Mouse (Mus musculus) heart, embryonic 15.5 days (tissue): ENCODE data around the gene Gm15085. TPM values are rescaled to one million over a fixed set of nuclear protein-coding genes. Genes with fewer than 3 reads are reported as not detected.
"Not testable (repeated sequence)": the region's sequence is repeated elsewhere in the genome, so short reads cannot be mapped to it uniquely, and the experiment has no call there.

Experiments used
- ATAC-seq: fragments of 200-750 bp; cut with Nextera tagmentation; replicated peaks from 2 replicates; pipeline ENCODE4 v1.8.0; 2017; ENCODE audit warnings: low read depth, moderate TSS enrichment; ENCODE audit not compliant: insufficient number of reproducible peaks, insufficient read depth, low FRiP score
- H3K27ac ChIP-seq: fragments of 300-500 bp; sonication (generic); 2 replicates; pipeline ENCODE4 v1.5.1; 2015; ENCODE audit warnings: mild to moderate bottlenecking, inconsistent platforms
- H3K27me3 ChIP-seq: fragments of 300-500 bp; sonication (generic); 2 replicates; pipeline ENCODE4 v1.6.1; 2015; ENCODE audit warnings: inconsistent platforms
- H3K36me3 ChIP-seq: fragments of 300-500 bp; sonication (generic); 2 replicates; pipeline ENCODE4 v1.6.1; 2015; ENCODE audit warnings: mild to moderate bottlenecking, inconsistent platforms
- H3K4me1 ChIP-seq: fragments of 300-500 bp; sonication (generic); replicated peaks from 2 replicates; pipeline ENCODE4 v1.6.1; 2015; ENCODE audit warnings: inconsistent platforms
- H3K4me2 ChIP-seq: fragments of 300-500 bp; sonication (generic); 2 replicates; pipeline ENCODE4 v1.6.1; 2015; ENCODE audit warnings: inconsistent platforms, mild to moderate bottlenecking, moderate library complexity
- H3K4me3 ChIP-seq: fragments of 300-500 bp; sonication (generic); 2 replicates; pipeline ENCODE4 v1.5.1; 2015; ENCODE audit warnings: mild to moderate bottlenecking, inconsistent platforms
- H3K9ac ChIP-seq: fragments of 300-500 bp; sonication (generic); 2 replicates; pipeline ENCODE4 v1.6.1; 2015; ENCODE audit warnings: mild to moderate bottlenecking, inconsistent platforms
- H3K9me3 ChIP-seq: fragments of 300-500 bp; sonication (generic); replicated peaks from 2 replicates; pipeline ENCODE4 v1.6.1; 2016; ENCODE audit warnings: inconsistent platforms
- WGBS: fragments of 180-500 bp; shearing (Covaris S2); methylation state at CpG from one replicate; pipeline ENCODE4 v1.1.7; 2015; ENCODE audit warnings: mixed read lengths; 5-methylcytosine and 5-hydroxymethylcytosine counted together
- polyA plus RNA-seq: library from polyadenylated mRNA; unstranded; fragments of >200 nt; fragmentation: Nextera tagmentation; extraction: Ambion mirVana; gene quantifications from 2 replicates; pipeline ENCODE4 v1.2.1, GENCODE M21; 2015

Gm15085 gene
- polyA plus RNA-seq, result not detected in 2 replicates

- not testable (repeated sequence) for H3K4me2 ChIP-seq, ATAC-seq, H3K27me3 ChIP-seq, H3K4me3 ChIP-seq, H3K4me1 ChIP-seq, H3K9ac ChIP-seq, H3K36me3 ChIP-seq, H3K27ac ChIP-seq, H3K9me3 ChIP-seq
- WGBS, result no CpG with 5 or more reads among the region's 6 CpGs
These were observed at the start of gene Gm15085 for GRCm38 (mm10) chrX:149447317-149447716. Gene Gm15085 (plus strand): TSS chrX:149447617.

Other genes starting within 250 kb of the Gm15085 start
- gene Gm15093, start 175.2 kb upstream of the Gm15085 start, polyA plus RNA-seq, result not detected in 2 replicates
- not detected in 2 replicates for gene Gm10439, start 147.0 kb downstream of the Gm15085 start, polyA plus RNA-seq